Mouse (Mus musculus) embryonic fibroblast, embryonic 13.5 days (primary cell): ENCODE measurements around the gene Rtbdn. TPM values are rescaled to one million over a fixed set of nuclear protein-coding genes. Genes with fewer than 3 reads are reported as not detected.
A peak's percentile ranks its signal among the peaks of the same experiment; 100 is the strongest.

Source experiments
- H3K27ac ChIP-seq: 2 replicates; pipeline ENCODE4 v1.5.1; 2012; ENCODE audit warnings: low read length, control low read depth, inconsistent platforms; ENCODE audit not compliant: insufficient read depth
- H3K4me1 ChIP-seq: 2 replicates; pipeline ENCODE4 v1.6.1; 2011; ENCODE audit warnings: low read length; ENCODE audit not compliant: control insufficient read depth, insufficient read depth
- H3K4me3 ChIP-seq: 2 replicates; pipeline ENCODE4 v1.5.1; 2011; ENCODE audit warnings: mild to moderate bottlenecking, control low read depth, low read length; ENCODE audit not compliant: insufficient read depth
- CTCF ChIP-seq: IDR thresholded peaks from 2 replicates; pipeline ENCODE4 v1.5.1; 2011; ENCODE audit warnings: mild to moderate bottlenecking, control low read depth, low read length, moderate library complexity, borderline replicate concordance; ENCODE audit not compliant: insufficient read depth
- POLR2A ChIP-seq: IDR thresholded peaks from 2 replicates; pipeline ENCODE4 v1.6.1; 2011; ENCODE audit warnings: low read depth, mild to moderate bottlenecking, control low read depth, low read length, moderate library complexity
- polyA plus RNA-seq: library from polyadenylated mRNA; stranded (reverse); fragments of >200 nt; gene quantifications from 2 replicates; pipeline ENCODE4 v1.2.4, GENCODE M21; 2011; ENCODE audit warnings: low read depth; ENCODE audit not compliant: missing spikeins, insufficient read length

Gene Rtbdn
- polyA plus RNA-seq, 1 experiment: not detected

DNA sequence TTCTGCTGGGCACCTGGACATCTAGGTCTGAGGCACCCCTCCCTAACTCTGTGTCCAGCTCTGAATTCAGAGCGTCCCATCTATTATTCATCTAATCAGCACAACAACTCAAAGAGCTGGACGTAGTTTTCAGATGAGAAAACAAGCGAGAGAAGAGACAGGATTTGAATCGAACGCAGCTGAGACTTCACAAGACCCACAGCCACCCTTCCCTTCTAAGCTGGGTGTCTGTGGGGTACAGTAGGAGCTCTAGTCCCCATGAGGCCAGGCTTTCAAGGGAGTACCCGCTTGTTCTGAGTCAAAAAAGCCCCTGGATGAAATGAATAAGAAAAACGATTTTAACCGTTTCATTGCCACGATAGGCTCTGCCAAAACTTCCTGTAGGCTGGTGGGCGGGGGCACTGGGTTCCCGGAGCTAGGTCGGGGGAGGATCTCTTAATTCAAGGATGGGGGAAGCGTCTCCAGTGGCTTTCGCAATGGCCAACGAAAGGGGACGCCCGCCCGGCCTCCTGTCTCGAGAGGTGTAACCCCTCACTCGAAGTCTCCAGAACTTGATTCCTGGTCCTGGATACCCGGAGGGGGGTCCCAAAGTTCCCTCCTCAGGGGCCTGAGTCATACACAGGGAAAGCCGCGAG is 38.4 kb downstream of the Rtbdn start:
- no peak for TF ChIP-seq CTCF
- no peak for TF ChIP-seq POLR2A
- H3K4me1 ChIP-seq: peaks cover 30% of the 10 kb centered on the region
- H3K27ac ChIP-seq: peak overlapping the region; percentile 94
- H3K4me3 ChIP-seq: peak overlapping the region; percentile 11

DNA sequence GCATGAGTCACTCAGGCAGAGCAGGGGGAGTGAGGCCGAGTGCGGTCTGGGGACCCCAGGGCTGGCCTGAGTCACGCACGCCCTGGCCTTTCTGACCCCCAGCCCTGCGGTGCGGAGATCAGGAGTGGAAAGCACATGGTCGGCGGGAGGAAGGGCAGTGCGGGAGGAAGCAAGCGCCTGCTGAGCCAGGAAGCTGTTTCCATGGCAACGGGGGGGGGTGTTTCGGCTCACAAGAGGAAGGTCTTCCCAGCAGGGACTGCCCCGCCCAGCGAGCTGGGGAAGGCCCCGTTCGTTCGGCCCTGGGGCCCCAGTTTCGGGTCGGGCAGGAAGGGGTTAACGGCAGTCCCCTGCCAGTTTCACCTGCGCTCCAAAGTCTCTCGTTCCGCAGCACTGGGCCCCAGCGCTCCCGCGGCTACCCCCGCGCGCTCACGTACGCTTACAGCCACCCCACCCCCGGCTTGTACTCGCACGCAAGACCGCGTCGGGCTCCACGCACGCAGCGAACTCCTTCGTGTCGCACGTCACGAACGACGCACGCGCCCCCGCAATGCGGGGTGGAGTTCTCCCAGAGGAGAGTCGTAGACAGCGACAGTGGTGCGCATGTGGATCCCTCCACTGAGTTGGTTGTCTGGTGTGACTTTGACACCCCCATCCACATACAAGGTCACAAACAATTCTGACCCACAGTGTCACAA is 39.0 kb downstream of the Rtbdn start:
- TF ChIP-seq POLR2A: 0 out of 2 replicates have a peak, but pooled peaks have one; percentile 31
- TF ChIP-seq CTCF: no peak
- Histone ChIP-seq H3K4me3 (peak overlapping the region; percentile 11), H3K27ac (peak overlapping the region; percentile 94), H3K4me1 (peaks cover 26% of the 10 kb centered on the region)

DNA sequence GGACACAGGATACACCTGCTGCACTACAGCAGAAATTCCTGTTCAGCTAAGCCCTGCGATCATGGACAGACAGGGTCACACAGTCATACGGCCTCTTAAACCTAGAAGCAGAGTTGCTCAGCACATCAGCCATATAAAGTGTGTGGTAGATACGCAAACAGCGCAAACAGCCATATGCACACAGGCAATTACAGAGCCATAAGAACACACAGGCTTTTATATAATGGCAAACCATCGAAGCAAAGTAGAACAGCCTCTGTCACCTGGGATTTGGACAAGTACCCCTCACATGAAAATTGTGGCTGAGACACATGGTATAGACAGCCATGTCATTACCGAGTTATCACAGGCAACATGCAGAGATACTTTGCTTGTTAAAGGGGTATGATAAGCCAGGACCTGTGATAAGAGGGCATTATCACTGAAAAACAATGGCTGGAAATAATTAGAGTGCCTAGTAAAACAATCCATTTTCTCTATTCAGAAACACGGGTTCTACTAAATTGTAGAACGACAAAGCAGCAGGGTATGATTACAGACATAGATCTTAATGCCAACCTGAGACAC is 39.7 kb downstream of the Rtbdn start:
- Histone ChIP-seq H3K4me3 (peak overlapping the region; percentile 11; the same call in 1 of the 2 replicates), H3K27ac (peak overlapping the region; percentile 94; the same call in 1 of the 2 replicates), H3K4me1 (peaks cover 22% of the 10 kb centered on the region)
- TF ChIP-seq CTCF (no peak), POLR2A (no peak; the same call in 1 of the 2 replicates)

DNA sequence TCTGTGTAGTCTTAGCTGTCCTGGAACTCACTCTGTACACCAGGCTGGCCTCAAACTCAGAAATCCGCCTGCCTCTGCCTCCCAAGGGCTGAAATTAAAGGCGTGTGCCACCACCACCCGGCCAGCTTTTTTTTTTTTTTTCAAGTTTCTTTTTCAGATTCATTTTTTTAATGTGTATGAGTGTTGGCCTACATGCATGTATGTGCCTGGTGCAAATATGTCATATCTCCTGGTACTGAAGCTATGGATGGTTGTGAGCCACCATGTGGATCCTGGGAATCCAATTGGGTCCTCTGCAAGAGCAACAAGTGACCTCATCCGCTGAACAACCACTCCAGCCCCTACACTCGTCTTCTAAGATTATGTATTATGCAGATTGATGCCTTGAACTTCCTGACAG is 40.6 kb downstream of the Rtbdn start:
- H3K4me1 ChIP-seq: peaks cover 22% of the 10 kb centered on the region
- H3K4me3 ChIP-seq: no peak overlapping the region
- no peak overlapping the region for H3K27ac ChIP-seq
- TF ChIP-seq CTCF (no peak), POLR2A (no peak)

DNA sequence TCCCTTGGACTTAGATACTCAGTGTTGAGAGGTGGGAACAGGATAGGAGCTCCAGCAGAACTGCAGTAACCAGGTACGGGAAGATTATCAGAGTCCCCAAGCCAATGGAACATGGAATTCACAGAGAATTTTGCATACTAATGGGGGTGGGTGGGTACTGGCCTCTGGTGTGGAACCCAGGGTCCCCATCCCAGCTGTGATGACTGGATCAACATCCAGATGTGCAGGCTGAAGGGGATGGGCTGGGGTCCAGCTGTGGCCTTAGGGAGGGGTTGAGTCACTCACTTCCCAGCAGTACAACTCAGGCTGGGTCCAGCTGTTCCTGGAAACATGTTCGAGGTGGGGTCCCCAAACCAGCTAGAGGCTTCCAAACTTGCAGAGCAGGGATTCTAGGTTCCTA is 41.1 kb downstream of the Rtbdn start:
- no peak overlapping the region; the same call in 1 of the 2 replicates for H3K27ac ChIP-seq
- TF ChIP-seq POLR2A (no peak), CTCF (no peak)
- no peak overlapping the region for H3K4me3 ChIP-seq
- peaks cover 22% of the 10 kb centered on the region for H3K4me1 ChIP-seq

DNA sequence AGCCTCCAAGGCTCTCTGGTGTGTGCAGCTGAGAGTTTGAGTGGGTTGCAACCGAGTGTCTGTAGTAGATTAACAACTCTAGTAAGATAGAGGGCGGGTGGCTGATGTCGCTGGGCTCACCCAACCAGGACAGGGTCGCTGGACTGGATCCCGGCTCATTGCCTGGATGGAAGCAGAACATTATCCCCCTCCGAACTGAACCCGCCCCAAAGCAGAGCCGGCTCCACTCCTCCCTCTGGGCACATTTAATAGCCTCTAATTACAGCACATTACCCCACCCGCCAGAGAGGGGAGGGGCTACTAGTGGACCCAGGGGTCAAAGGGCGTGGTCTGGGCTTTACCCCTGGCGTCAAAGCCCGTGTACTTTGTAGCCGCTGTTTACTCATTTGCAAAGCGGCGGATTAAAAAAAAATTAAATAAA is 42.5 kb downstream of the Rtbdn start:
- H3K4me3 ChIP-seq: no peak overlapping the region
- H3K4me1 ChIP-seq: peaks cover 20% of the 10 kb centered on the region
- no peak for TF ChIP-seq POLR2A
- TF ChIP-seq CTCF: no peak
- no peak overlapping the region; the same call in 1 of the 2 replicates for H3K27ac ChIP-seq

DNA sequence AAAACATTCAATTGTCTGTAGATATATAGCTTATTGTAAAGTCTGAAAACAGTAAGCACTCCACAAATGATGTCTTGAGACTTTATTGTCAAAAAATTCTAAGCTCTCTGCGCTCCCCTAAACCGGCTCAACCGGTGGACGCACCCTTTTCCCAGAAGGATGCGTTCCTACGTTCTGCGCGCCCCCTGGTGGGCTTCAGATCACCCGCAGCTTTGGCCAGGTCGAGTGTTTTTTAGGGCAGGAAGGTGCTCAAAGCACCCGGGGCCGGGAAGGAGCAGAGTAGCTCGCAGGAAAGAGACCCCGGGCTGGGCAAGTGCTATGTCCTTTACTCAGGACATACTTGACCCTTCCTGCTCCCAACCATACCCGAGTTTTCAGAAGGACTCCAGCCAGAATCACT is 43.0 kb downstream of the Rtbdn start:
- TF ChIP-seq CTCF: peak; percentile 78; the same call in 1 of the 2 replicates
- TF ChIP-seq POLR2A: peak; percentile 14; the same call in 1 of the 2 replicates
- Histone ChIP-seq H3K4me1 (peaks cover 17% of the 10 kb centered on the region), H3K4me3 (peak overlapping the region; percentile 27), H3K27ac (peak overlapping the region; percentile 58)

DNA sequence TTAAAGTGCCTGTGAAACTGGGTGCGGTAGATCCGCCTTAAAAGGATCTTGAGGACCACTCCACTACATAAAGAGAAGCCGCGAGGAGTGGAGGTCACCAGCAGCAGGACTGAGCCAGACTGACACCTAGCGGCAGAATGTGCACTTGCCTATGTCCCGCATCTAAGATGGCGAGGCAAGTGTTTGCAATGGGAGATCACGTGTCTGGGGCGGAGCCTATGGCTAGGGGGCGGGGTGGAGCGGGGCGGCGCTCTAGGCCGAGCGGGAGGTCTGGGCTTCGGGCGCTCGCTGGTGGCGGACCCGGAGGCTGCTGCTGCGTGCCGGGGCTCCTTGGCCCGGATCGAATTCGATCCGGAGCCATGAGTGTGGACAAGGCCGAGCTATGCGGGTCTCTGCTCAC is 43.6 kb downstream of the Rtbdn start, which contains the start of gene Hook2:
TSS of gene Hook2 (plus strand) at position 255 of the 400 bp plus-strand sequence.
- TF ChIP-seq POLR2A: peak; percentile 41; the same call in 1 of the 2 replicates
- TF ChIP-seq CTCF: peak; percentile 97
- Histone ChIP-seq H3K27ac (peak within 1 kb of the TSS; percentile 58), H3K4me1 (peaks cover 17% of the 10 kb centered on the region), H3K4me3 (peak within 1 kb of the TSS; percentile 48)

DNA sequence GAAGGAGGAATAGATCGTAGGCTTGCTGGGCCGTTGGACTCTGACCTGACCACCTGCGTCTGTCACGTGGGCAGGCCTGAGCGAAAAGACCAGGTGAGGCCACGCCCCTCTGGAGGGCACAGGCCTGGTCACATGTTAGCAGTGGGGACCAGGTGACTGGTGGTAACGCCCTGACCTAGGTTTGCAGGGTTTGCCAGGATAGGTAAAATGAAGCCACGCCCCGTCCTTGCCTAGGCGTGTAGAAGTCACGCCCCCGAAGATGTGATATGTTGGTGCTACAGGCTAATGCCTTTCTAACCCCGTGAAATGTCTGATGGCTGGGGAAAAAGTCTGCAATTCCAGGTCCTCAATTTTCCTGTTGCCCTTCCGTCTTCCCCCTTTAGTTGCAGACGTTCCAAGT is 44.0 kb downstream of the Rtbdn start:
- peaks cover 17% of the 10 kb centered on the region for H3K4me1 ChIP-seq
- H3K27ac ChIP-seq: no peak overlapping the region
- peak overlapping the region; percentile 48 for H3K4me3 ChIP-seq
- TF ChIP-seq POLR2A: no peak
- no peak for TF ChIP-seq CTCF

DNA sequence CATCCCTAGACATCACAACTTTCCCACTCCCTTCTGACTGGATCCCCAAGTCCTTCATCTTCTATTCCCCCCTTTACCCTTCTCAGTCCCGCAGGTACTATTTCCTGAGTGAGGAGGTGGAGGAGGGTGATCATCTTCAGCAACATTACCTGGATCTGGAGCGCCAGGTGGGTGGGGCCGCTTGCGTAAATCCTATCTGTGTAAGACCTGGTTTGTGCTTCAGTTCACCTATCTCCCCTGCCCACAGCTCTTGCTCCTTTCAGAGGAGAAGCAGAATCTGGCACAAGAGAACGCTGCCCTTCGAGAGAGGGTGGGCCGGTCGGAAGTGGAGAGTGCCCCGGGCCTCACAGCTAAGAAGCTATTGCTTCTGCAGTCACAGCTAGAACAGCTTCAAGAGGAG is 47.6 kb downstream of the Rtbdn start:
- H3K4me3 ChIP-seq: no peak overlapping the region
- TF ChIP-seq POLR2A (no peak), CTCF (no peak)
- no peaks in the 10 kb centered on the region for H3K4me1 ChIP-seq
- H3K27ac ChIP-seq: no peak overlapping the region
